Mouse (Mus musculus) layer of hippocampus, adult 8-10 months (tissue): ENCODE data around the gene Tecta. TPM values are rescaled to one million over a fixed set of nuclear protein-coding genes. Genes with fewer than 3 reads are reported as not detected.
A peak's percentile ranks its signal among the peaks of the same experiment; 100 is the strongest.

ENCODE experiments used
- DNase-seq, 2 experiments: peaks; one replicate each; pipeline ENCODE4 v3.0.0; 2022; ENCODE audit warnings: low spot score in 2 of 2
- total RNA-seq, 4 experiments: library from RNA; stranded (reverse); gene quantifications; 2 replicates each; pipeline ENCODE4 v1.2.4; 2022

The Tecta gene
- total RNA-seq, 4 experiments from 2014 or later: 0.20 to 0.59 (median 0.29) TPM

GRCm38 (mm10) chr9:42388490-42388889 is 11.2 kb downstream of the Tecta start:
- no peak for DNase-seq

GRCm38 (mm10) chr9:42387038-42387437 is 12.7 kb downstream of the Tecta start:
- DNase-seq: peak in 1 of 2 experiments; percentile 31

DNA sequence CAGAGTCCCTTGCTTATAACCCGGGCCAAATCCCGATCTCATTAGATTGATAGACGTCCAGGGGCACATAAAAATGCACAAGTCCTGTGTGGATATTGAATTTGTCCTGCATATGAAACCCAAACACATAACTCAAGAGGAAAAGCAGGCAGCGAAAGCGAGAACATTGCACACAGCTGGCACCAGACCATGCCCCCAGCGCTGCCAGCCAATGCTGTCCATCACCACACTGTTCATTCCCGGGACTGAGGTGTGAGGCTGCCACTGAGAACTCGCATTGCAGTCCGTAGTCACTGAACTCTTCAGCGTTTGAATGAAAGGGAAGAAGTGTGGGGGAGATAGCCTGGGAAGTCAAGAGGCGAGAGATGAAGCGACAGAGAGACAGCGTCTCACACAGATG is 14.1 kb downstream of the Tecta start:
- DNase-seq: no peak

GRCm38 (mm10) chr9:42382628-42383347 is 16.9 kb downstream of the Tecta start:
- DNase-seq: no peak

DNA sequence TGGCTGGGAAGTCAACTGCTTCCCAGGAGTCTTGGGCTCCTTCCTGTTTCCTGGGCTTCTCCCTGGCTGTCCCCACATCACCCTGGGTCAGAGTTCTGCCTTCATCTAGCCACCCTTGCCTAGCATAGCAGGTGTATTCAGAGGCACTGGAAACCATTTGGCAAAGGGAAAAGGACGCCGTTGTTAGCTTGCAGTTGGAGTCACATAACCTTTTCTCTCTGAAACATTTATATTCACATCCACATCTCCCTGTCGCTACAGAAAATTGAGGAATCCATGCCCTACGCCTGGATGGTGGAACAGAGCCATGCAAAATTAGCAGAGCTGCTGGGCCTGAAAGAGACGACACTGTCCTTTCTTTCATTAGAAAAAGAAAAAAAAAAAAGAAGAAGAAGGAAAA is 17.7 kb downstream of the Tecta start:
- peak; percentile 31 to 72 for DNase-seq

DNA sequence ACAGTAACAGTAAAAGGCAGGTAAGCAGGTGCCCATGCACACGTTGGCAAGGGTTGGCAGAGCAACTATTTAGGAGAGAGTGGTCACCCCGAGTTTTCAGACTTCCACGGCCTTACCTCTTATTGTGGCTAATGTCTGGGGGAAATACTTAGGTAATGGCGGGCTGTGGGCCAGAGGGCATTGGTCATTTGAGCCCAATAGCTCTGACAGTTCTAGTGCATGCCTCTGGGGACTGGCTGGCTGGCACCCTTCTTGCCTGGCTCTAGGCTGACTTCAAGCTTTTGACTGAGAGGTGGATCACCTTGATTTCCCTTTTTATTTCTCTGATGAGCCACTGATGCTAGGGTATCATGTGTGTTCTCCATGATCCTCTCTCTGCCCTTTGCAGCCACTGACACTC is 21.7 kb downstream of the Tecta start:
- no peak for DNase-seq

DNA sequence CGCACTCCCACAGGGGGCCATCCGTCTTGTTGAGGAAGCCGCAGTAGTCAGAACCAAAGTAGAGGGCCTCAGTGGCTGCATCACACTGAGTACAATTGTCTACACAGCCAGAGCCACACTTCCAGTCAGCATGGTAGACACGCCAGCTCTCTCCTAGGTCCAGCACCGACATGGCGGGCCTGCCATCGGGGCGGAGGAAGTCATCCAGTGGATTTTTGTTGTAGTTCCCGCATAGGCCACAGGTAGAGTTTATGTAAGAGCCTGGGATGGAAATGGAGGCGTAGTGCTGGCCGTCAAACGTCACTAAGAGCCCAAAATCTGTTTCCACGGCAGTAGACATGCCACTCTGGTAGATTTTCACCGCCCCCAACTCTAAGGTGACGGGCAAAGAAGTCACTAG is 22.1 kb downstream of the Tecta start:
- no peak for DNase-seq

DNA sequence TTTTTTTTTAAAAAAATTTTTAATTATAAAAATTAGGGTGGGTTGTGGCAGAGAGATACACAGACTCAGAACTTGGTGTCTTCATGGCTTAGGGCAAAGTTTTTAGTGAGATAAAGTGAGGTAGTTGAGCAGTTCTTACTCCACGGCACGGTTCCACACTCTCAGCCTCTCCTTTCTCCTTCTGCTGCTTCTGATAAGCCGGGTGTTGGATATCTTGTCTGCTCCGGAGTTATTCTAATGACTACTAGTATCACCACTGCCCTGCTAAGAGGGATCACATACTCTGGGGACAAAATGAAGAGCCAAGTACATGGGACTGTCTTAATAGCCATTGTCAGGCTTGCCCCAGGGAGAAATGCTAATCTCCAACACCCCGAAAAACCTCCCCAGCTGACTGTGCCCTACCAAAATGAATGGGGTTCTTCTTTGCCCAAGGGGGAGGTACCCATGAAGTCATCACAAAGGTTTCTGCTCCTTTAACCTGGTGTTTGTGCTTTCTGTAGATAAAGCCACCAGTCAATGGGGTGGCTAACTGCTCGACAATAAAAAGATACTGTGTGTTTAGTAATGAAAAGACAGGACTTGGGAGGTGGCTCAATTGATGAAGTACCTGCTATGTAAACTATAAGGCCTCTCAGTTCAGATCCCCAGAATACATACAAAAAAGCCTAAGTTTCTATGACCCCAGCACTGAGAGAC is 27.9 kb downstream of the Tecta start:
- no peak for DNase-seq

- no peak for DNase-seq
These were observed 42.1 kb downstream of the Tecta start for GRCm38 (mm10) chr9:42357585-42357984.

DNA sequence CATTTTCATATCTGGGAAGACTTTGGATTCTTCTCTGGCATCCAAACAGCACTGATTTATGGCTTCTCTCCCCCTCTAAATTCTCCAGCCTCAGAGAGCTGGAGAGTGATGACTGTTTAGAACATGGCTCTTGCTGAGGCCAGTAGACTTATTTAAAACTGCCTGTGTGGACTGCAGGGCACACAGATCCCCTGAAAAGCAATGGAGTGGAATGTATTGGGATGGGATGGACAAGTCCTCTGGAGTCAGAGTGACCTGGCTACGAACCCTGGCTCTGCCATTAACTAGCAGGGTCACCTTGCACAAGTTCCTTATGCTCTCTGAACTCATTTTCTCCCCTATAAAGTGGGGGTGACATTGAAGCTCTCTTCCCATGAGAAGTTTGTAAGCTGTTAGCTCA is 44.9 kb downstream of the Tecta start:
- DNase-seq: no peak

GRCm38 (mm10) chr9:42349791-42350190 is 49.9 kb downstream of the Tecta start:
- no peak for DNase-seq

DNA sequence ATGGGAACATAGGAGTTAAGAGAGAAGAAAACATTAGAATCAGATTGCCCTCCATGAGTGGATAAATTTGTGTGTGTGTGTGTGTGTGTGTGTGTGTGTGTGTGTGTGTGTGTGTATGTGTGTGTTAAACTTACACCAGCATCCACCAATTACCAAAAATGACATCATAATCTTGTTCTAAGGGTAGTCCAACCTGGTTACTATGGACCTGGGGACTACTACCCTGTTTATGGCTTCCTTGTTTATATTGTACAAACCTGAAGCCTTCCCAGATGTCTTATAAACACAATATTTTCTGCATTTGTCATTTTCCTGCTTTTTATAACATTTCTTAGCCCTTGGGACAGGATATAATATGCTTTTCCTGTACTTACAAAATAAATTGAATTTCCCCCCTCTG is 53.4 kb downstream of the Tecta start:
- no peak for DNase-seq

- no peak for DNase-seq
These were observed 60.6 kb downstream of the Tecta start for GRCm38 (mm10) chr9:42339151-42339550.

GRCm38 (mm10) chr9:42337026-42337425 is 62.7 kb downstream of the Tecta start:
- DNase-seq: no peak

- no peak for DNase-seq
These were observed 63.2 kb downstream of the Tecta start for GRCm38 (mm10) chr9:42336575-42336974.

DNA sequence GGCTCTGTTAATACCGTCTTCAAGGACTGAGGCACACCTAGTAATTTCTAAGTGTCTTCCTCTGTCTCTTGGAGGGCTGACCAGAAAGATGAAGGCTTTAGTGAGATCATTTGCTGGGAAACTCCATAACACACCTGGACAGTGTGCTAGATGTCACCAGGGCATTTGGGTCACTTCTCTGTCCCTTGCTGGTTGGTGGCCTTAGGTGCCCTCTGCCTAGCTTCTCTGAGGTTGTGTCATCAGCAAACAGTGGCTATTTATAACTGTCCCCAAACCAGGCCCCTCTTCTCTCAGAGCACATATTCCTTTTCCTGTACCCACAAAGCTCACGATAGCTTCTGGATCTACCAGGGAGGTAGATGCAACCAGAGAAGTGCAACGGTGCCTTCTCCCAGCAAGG is 64.8 kb downstream of the Tecta start:
- DNase-seq: no peak

DNA sequence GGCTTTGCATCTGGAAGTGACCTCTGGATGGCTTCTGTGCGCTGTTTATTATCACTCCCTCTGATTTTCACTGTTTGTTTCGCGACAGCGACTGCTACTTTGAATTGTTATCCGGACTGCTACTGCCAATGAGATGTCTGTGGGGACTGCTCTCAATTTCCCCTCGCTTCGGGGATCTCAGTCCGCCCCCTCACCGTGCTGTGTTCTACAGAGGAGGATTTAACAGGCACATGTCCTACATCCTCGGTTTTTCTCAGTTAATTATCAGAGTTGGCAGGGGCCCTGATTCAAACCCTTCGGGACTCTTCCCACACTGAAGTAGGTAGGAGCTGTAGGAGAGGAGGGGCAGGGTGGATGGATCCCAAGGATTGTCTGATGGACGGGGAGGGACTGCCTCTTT is 67.0 kb downstream of the Tecta start:
- DNase-seq: peak; percentile 40 to 56

- DNase-seq: no peak
These were observed 68.4 kb downstream of the Tecta start for GRCm38 (mm10) chr9:42331341-42331740.

- DNase-seq: no peak
These were observed 70.0 kb downstream of the Tecta start for GRCm38 (mm10) chr9:42329753-42330152.

DNA sequence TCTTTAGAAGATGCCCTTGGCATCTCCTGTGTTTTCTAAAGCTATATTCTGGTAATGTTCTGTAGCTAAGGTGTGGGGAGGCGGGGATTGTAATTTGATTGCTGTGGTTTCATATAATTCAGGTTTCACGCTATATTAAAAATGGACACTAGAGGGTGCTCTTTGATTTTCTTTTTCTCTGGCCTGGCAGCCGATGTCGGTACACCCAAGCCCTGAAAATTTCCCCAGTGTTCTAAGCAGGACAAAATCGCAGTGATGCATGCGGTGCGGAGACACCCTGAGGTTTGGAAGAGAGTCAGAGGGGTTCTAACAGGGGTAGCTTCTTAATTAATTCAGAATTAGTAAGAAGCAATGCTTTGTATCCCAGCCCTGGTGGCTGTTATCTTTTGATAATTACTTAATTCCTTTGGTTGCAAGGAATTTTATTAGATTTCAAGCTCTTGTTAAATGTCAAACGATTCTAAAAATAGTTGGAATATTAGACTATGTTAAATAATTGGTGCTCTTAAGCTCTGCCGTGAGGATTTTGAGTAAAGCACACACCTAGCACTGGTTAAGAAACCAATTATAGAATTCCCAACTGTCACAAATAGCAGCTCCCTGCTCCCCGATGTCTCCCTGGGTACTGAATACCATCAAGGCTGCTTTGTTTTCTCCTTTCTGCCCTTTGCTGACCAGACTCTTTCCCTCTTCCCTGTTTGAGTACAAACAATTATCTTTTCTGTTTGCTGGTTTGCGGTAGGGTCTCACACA is 72.9 kb downstream of the Tecta start:
- DNase-seq: peak in 1 of 2 experiments; percentile 38

DNA sequence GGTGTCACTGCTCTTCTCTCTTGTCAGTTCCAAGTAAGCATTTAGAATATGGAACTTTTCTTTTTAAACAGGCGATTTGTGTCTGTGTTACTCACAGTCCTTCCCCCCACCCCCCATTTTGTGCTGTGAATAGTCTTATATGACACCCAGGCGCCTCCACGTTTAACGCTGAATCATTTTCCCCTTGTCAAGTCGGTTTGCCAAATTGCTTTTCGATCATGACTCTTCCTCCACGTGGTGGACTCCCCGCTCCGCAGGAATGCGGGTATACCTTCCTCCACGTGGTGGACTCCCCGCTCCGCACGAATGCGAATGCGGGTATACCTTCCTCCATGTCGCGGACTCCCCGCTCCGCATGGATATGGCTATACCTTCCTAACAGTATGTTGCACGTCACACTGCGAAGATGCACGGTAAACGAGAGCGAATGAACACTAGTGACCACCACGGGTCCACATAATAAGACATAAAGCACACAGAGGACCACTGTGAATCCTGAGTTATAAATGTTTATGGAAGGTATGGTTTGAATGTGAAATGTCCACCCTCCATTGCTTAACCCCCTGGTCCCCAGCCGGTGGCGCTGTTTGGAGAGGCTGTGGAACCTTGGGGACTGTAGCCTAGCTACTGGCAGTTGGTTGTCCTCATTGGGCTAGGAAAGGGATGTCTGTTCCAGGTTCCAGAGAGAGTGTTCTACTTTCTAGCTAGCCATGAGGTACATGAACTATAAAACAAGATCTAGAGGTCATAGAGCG is 74.9 kb downstream of the Tecta start:
- no peak for DNase-seq

DNA sequence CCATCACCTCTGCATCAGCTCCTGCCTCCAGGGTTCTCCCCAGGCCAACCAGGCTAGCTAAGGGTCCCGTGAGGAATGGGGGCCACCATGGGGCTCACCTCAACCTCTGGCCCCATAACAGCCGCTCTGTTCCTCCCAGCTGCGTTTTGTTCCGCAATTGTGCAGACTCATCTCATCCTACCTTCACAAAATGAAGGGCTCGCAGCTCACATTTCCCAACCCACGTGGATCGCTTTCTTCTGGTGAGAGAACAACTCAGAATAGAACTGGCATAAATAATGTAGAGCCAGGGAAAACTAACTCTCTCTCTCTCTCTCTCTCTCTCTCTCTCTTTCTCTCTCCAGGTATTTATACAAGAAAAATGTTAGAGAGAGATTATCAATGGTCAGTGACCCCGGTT is 76.5 kb downstream of the Tecta start:
- no peak for DNase-seq
